Mouse (Mus musculus) cortical plate, adult 2 months (tissue): Measurements from ENCODE around the gene Ctxn1.

Experiments used
- CTCF ChIP-seq: fragments of 200-500 bp; IDR thresholded peaks from 2 replicates; pipeline ENCODE4 v1.5.1; 2011; ENCODE audit warnings: mild to moderate bottlenecking, control low read depth, low read length; ENCODE audit not compliant: insufficient read depth; ENCODE audit errors: extremely low read depth
- POLR2A ChIP-seq: fragments of 200-500 bp; IDR thresholded peaks from 2 replicates; pipeline ENCODE4 v1.6.1; 2011; ENCODE audit warnings: mild to moderate bottlenecking, low read length, control low read depth; ENCODE audit not compliant: insufficient read depth; ENCODE audit errors: extremely low read depth

DNA sequence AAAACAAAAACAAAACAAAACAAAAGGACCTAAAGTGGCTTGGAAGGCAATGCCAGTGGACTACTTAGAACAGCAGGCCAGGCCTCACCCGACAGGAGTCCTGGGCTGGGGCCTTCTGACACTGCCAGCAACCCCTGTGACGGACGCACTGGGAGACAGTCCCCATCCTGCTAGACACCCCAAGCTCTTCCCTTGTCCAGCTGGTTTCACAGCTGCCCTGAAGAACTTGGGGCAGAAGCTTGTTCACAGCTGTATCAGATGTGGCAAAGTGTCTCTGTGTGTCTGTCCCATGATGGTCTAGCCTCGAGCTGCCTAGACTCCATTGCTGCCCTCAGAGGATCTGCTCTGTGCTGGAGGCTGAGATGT is 714 bp upstream of the Ctxn1 start:
- no peak for TF ChIP-seq CTCF
- no peak for TF ChIP-seq POLR2A
